Mouse (Mus musculus): ENCODE data around the gene Kcnj12. TPM values are rescaled to one million over a fixed set of nuclear protein-coding genes. Genes with fewer than 3 reads are reported as not detected.

Gene Kcnj12
- total RNA-seq, 1 experiment from 2014 or later: not detected

DNA sequence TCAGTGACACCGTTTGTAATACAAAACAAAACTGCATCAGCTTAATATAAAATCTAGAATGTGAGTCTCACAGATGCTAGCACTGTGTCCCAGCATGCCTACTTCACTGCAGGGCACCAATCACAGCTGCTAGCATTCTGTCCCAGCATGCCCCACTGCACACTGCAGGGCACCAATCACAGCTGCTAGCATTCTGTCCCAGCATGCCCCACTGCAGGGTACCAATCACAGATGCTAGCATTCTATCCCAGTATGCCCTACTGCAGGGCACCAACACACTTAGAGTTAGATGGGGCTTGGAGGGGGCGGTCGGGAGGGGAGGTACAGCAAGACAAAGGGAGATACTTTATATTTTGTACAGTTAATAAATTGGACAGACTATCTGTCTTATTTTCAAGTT lies 68.8 kb downstream of the Kcnj12 start:
- no peak for ATAC-seq (replicated peaks; ENCODE audit: insufficient number of reproducible peaks, low FRiP score, low TSS enrichment, poor library complexity, severe bottlenecking)

DNA sequence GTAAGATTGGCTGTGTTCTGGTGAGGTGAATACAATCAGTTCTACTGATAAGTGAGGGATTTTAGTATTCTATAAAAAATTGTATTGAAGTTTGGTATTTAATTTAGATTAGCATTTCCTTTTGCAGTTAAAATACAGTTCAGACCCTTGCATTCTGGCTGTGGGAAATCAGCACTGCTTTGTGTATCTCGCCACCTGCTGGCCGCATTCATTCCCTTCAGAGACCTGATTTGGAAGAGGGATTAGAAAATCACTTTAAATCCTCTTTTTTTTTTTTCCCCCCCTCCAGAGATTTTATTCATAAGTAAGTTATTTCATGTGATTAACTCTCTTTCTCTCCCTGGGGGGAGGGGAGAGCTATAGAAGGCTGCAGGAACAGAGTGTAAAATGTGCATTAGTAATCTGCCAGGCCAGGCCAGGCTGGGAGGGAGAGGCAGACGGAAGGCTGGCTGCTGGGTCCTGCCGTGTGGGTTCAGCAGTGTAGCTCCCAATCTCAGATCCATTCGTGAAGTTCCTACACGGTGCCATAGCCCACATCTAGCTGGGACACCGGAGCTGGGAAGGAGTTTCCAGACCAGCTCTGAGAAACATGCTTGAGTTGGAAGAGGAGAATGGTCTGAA lies 69.4 kb downstream of the Kcnj12 start:
- no peak for ATAC-seq (replicated peaks; ENCODE audit: insufficient number of reproducible peaks, low FRiP score, low TSS enrichment, poor library complexity, severe bottlenecking)

DNA sequence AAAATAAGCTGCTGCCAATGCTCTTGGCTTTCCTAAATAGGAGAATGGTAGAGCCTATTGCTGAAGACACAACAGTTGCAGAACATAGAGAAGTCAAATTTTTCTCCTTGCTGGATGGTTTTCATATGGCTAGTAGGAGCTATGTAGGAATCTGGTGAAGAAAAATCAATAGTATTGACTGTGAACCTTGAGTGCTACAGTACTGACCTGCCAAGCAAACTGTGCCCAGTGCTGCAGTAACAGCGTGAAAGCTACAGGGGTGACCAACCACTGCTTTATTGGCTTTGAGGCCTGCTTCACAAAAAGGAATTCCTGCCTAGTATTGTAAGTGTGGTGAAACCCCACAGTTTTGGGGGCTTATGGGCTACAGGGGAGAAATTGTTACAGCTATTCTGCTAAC lies 75.7 kb downstream of the Kcnj12 start:
- ATAC-seq (replicated peaks; ENCODE audit: insufficient number of reproducible peaks, low FRiP score, low TSS enrichment, poor library complexity, severe bottlenecking): no peak

DNA sequence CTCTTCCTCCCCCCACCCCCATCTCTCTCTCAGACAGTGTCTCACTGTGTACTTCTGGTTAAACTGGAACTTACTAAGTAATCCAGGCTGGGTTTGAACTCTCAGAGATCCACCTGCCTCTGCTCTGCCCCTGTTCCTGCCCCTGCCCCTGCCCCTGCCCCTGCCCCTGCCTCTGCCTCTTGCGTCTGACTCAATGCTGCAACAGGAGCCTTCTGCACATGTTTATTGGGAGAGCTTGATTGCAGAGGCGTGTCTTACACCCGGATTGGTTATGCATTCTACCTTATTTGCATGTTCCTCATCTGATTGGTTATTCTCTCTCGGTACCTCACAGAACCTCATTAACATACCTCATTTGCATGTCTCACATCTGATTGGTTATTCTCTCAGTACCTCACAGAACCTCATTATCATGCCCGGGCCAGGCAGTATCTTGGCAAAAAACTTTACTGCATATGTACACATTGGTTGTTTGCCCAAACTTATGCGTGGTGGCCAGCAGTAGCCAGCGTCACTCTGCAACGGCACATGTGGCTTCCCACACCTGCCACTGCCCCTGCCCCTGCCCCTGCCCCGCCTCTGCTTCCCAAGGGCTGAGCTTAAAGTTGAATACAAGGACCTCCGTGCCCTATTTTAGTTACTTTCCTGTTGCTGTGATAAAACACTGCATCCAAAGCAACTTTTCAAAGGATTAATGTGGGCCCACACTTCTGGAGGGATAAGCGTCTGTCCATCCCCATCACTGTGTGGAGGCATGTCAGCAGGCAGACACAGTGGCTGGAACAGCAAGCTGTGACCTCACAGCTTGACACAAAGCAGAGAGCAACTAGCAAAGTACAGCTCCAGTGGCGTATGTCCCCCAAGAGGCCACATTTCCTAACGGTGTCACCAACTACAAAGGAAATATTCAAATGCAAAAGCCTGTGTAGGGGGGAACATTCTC lies 80.3 kb downstream of the Kcnj12 start:
- ATAC-seq (replicated peaks; ENCODE audit: insufficient number of reproducible peaks, low FRiP score, low TSS enrichment, poor library complexity, severe bottlenecking): no peak

- ATAC-seq (replicated peaks; ENCODE audit: insufficient number of reproducible peaks, low FRiP score, low TSS enrichment, poor library complexity, severe bottlenecking): peak; percentile 82
Observed at GRCm38 (mm10) chr11:61104241-61104901, 82.0 kb downstream of the Kcnj12 start.

GRCm38 (mm10) chr11:61108911-61109361 lies 86.6 kb downstream of the Kcnj12 start:
- peak; percentile 67 for ATAC-seq (replicated peaks; ENCODE audit: insufficient number of reproducible peaks, low FRiP score, low TSS enrichment, poor library complexity, severe bottlenecking)

DNA sequence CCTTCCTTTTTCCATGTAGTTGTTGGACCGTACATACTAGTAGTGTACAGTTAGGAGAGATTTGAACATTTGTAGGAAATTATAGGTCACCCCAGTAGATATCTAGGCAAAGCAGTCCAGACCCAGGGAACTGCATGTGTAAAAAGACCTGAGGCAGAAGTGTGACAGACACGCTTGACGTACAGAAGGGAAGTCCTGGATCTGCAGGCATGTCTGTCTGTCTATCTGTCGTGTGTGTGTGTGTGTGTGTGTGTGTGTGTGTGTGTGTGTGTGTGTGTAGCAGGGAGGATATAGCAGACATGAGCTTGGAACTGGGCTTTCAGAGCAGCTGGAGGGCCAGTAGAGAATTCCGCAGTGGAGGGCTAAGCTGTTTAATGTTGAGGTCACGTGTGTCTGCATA lies 87.3 kb downstream of the Kcnj12 start:
- ATAC-seq (replicated peaks; ENCODE audit: insufficient number of reproducible peaks, low FRiP score, low TSS enrichment, poor library complexity, severe bottlenecking): no peak

GRCm38 (mm10) chr11:61110113-61110512 lies 87.7 kb downstream of the Kcnj12 start:
- no peak for ATAC-seq (replicated peaks; ENCODE audit: insufficient number of reproducible peaks, low FRiP score, low TSS enrichment, poor library complexity, severe bottlenecking)

- no peak for ATAC-seq (replicated peaks; ENCODE audit: insufficient number of reproducible peaks, low FRiP score, low TSS enrichment, poor library complexity, severe bottlenecking)
Observed at GRCm38 (mm10) chr11:61110928-61111327, 88.6 kb downstream of the Kcnj12 start.

DNA sequence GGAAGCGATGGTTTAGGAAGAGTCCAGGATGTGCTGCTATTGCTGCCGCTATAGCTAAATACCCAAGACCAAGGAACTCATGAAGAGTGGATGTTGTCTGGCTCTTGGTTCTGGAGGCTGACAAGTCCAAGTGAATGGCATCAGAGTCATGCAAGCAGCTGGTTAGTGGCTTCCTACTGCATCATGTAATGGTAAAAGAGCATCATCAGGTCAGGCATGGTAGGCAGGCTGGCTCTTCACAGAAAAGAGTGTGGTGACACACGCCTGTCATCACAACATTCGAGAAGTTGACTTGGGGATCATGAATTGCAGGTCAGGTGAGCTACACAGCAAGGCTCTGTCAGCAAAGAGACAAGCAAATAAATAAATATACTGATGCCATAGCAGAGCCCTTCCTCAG lies 89.1 kb downstream of the Kcnj12 start:
- ATAC-seq (replicated peaks; ENCODE audit: insufficient number of reproducible peaks, low FRiP score, low TSS enrichment, poor library complexity, severe bottlenecking): no peak

- 0 out of 2 replicates have a peak, but pooled peaks have one; percentile 27 for ATAC-seq (replicated peaks; ENCODE audit: insufficient number of reproducible peaks, low FRiP score, low TSS enrichment, poor library complexity, severe bottlenecking)
Observed at GRCm38 (mm10) chr11:61112323-61112995, 90.1 kb downstream of the Kcnj12 start.

DNA sequence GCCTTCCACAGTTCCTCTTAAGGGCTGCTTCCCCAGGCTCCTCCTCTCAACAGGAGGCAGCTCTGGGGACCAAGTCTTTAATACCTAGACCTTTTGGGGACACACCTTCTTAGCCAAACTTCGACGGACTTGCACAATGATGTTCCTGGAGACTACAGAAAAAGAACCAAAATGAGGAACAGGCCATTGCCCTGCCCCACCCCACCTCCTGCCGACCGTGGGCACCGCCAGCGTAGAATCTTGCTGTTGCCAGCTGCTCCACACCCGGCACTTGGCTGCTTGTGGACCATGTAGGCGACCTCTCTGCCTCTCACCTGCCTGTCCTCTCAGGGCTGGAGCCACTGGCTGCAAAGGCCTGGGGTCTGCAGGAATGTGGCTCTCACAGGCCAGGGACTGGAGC lies 93.9 kb downstream of the Kcnj12 start:
- ATAC-seq (replicated peaks; ENCODE audit: insufficient number of reproducible peaks, low FRiP score, low TSS enrichment, poor library complexity, severe bottlenecking): peak; percentile 66

GRCm38 (mm10) chr11:61119996-61120583 lies 97.7 kb downstream of the Kcnj12 start:
- no peak for ATAC-seq (replicated peaks; ENCODE audit: insufficient number of reproducible peaks, low FRiP score, low TSS enrichment, poor library complexity, severe bottlenecking)

Other genes with a start within 250 kb of the Kcnj12 start
- 13.7 to 17.6 TPM (median 15.4 TPM) in 3 replicates for gene Top3a, start 245.2 kb upstream of the Kcnj12 start, total RNA-seq (2017)
- gene Smcr8, start 245.0 kb upstream of the Kcnj12 start, total RNA-seq (2017): 13.8 to 29.7 TPM (median 16.2 TPM) in 3 replicates
- 0.58 to 7.1 TPM (median 3.8 TPM) in 3 replicates for gene Shmt1, start 210.8 kb upstream of the Kcnj12 start, total RNA-seq (2017)
- 13.4 to 21.7 TPM (median 18.0 TPM) in 3 replicates for gene Dhrs7b, start 191.9 kb upstream of the Kcnj12 start, total RNA-seq (2017)
- gene Tmem11, start 143.3 kb upstream of the Kcnj12 start, total RNA-seq (2017): 37.3 to 47.4 TPM (median 46.5 TPM) in 3 replicates
- 2.9 to 3.2 TPM (median 3.0 TPM) in 3 replicates for gene Natd1, start 107.8 kb upstream of the Kcnj12 start, total RNA-seq (2017)
- gene Map2k3, start 90.5 kb upstream of the Kcnj12 start, total RNA-seq (2017): 22.4 to 28.9 TPM (median 27.8 TPM) in 3 replicates
- 39.9 to 75.6 TPM (median 53.5 TPM) in 3 replicates for gene Tnfrsf13b, start 104.2 kb downstream of the Kcnj12 start, total RNA-seq (2017)
- 40.7 to 65.8 TPM (median 44.4 TPM) in 3 replicates for gene Usp22, start 152.5 kb downstream of the Kcnj12 start, total RNA-seq (2017)
- gene Aldh3a1, start 185.0 kb downstream of the Kcnj12 start, total RNA-seq (2017): not detected in 3 replicates
- 54.7 to 73.1 TPM (median 66.9 TPM) in 3 replicates for gene Aldh3a2, start 244.9 kb downstream of the Kcnj12 start, total RNA-seq (2017)